Mouse (Mus musculus) leukemia stem cell, adult 10-12 weeks (primary cell): ENCODE measurements around the gene Mdk. TPM values are rescaled to one million over a fixed set of nuclear protein-coding genes. Genes with fewer than 3 reads are reported as not detected.

ENCODE experiments used
- polyA plus RNA-seq: library from polyadenylated mRNA; stranded (reverse); fragments of >175 nt; gene quantifications from 2 replicates; pipeline ENCODE4 v1.2.3, GENCODE M21; 2012; ENCODE audit warnings: low replicate concordance

The Mdk gene
- polyA plus RNA-seq: 6.0 and 9.2 TPM in 2 replicates

GRCm38 (mm10) chr2:91932160-91932711, at the start of gene Mdk:
Gene Mdk (minus strand): TSS chr2:91932297.

DNA sequence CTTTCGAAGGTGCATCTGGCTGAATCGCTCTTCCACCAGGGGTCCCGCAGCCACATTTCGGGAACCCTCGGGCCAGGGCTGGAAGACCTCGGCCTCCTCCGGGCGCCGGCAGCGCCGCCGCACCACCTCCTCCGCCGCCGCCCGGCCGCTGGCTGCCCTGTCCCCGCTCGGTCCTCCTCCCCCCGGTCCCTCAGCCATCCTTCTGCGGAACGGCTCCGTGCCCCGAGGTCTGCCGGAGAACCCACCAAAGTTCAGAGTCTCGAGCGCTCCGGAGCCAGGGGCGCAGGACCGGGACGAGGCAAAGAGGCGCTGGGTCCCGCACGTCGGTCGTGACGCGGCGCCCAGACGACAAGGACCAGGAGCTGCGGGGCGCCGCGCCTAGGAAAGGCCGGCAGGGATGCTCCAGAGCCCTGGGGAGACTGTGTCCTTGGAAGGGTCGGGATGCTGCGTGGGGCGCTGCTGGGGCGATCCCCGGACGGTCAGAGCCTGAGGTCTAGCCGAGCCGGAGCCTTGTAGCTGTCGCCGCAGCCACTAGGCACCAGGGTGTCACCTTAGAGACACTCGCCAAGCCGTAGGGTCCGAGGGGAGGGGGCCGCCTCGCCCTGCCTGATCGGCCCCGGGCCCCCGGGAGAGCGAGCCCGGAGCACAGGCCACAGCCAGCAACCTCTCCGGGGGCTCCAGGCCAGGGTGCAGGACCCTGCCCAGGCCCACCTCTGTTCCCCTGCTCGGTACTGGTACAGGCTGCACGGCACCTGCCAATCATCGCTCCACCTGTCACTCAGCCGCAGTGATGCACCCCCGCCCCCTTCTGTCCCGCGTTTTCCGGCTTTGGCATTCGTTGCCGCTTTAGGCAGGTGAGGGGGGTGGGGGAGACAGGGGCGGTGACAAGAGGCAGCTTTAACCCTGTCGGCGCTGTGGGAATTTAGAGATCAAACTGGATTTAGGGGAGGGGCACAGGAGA, 43.8 kb upstream of the Mdk start, which contains the start of gene Dgkz:
Dgkz (minus strand) TSS at position 284 of the 961 bp plus-strand sequence.

GRCm38 (mm10) chr2:91945483-91945882, 13.4 kb upstream of the Mdk start, which contains the start of gene Gm9821:
Gene Gm9821 (plus strand): TSS chr2:91945703.

GRCm38 (mm10) chr2:91926949-91927348, 5.1 kb downstream of the Mdk start, which contains the start of gene Chrm4:
Gene Chrm4 (plus strand): TSS chr2:91927249.

Other genes with a start within 250 kb of the Mdk start
- gene Atg13, start 221.7 kb downstream of the Mdk start, polyA plus RNA-seq: 21.6 and 48.3 TPM in 2 replicates
- 0.07 and 0.93 TPM in 2 replicates for gene Harbi1, start 221.4 kb downstream of the Mdk start, polyA plus RNA-seq
- gene Ambra1, start 202.2 kb downstream of the Mdk start, polyA plus RNA-seq: 30.4 and 31.8 TPM in 2 replicates
- gene Chrm4, start 5.0 kb downstream of the Mdk start, polyA plus RNA-seq: 9.1 and 14.1 TPM in 2 replicates
- not detected in 2 replicates for gene Gm9821, start 13.4 kb upstream of the Mdk start, polyA plus RNA-seq
- 197 and 231 TPM in 2 replicates for gene Dgkz, start 43.6 kb upstream of the Mdk start, polyA plus RNA-seq
- 2.0 and 3.2 TPM in 2 replicates for gene Creb3l1, start 92.2 kb upstream of the Mdk start, polyA plus RNA-seq
- gene Phf21a, start 160.8 kb upstream of the Mdk start, polyA plus RNA-seq: 6.9 and 17.0 TPM in 2 replicates